Mouse (Mus musculus) intestine, embryonic 14.5 days (tissue): Measurements from ENCODE around the gene Gm39653. TPM values are rescaled to one million over a fixed set of nuclear protein-coding genes. Genes with fewer than 3 reads are reported as not detected.

Experiments
- ATAC-seq: fragments of 200-750 bp; cut with Nextera tagmentation; replicated peaks from 2 replicates; pipeline ENCODE4 v1.8.0; 2017; ENCODE audit warnings: low read depth, moderate number of reproducible peaks, moderate TSS enrichment, moderate library complexity; ENCODE audit not compliant: low FRiP score, low TSS enrichment
- DNase-seq: peaks from one replicate; pipeline ENCODE4 v3.0.0-alpha.2; 2018; ENCODE audit warnings: low spot score
- H3K27ac ChIP-seq: fragments of 300-500 bp; sonication (generic); 2 replicates; pipeline ENCODE4 v1.5.1; 2014; ENCODE audit warnings: low read depth, mild to moderate bottlenecking, control low read depth
- H3K27me3 ChIP-seq: fragments of 300-500 bp; sonication (generic); replicated peaks from 2 replicates; pipeline ENCODE4 v1.6.1; 2014; ENCODE audit warnings: low read length, control low read depth; ENCODE audit not compliant: control insufficient read depth, insufficient read depth
- H3K36me3 ChIP-seq: fragments of 300-500 bp; sonication (generic); 2 replicates; pipeline ENCODE4 v1.6.1; 2014; ENCODE audit warnings: low read length, control low read depth; ENCODE audit not compliant: control insufficient read depth, insufficient read depth
- H3K4me1 ChIP-seq: fragments of 300-500 bp; sonication (generic); replicated peaks from 2 replicates; pipeline ENCODE4 v1.6.1; 2014; ENCODE audit warnings: low read length, control low read depth, mixed read lengths; ENCODE audit not compliant: control insufficient read depth, insufficient read depth
- H3K4me2 ChIP-seq: fragments of 300-500 bp; sonication (generic); 2 replicates; pipeline ENCODE4 v1.6.1; 2014; ENCODE audit warnings: low read length
- H3K4me3 ChIP-seq: fragments of 300-500 bp; sonication (generic); 2 replicates; pipeline ENCODE4 v1.5.1; 2014; ENCODE audit warnings: low read depth, low read length, control low read depth, mixed read lengths
- H3K9ac ChIP-seq: fragments of 300-500 bp; sonication (generic); 2 replicates; pipeline ENCODE4 v1.6.1; 2014; ENCODE audit warnings: mild to moderate bottlenecking, low read length
- H3K9me3 ChIP-seq: fragments of 300-500 bp; sonication (generic); 2 replicates; pipeline ENCODE4 v1.6.1; 2016; ENCODE audit warnings: low read length, control low read depth; ENCODE audit not compliant: control insufficient read depth
- WGBS: fragments of 180-500 bp; shearing (Covaris S2); extraction: QIAGEN DNeasy Blood & Tissue Kit; methylation state at CpG from one replicate; pipeline ENCODE4 v1.1.7; 2014; 5-methylcytosine and 5-hydroxymethylcytosine counted together
- polyA plus RNA-seq: library from polyadenylated mRNA; unstranded; fragments of >200 nt; fragmentation: Nextera tagmentation; extraction: Ambion mirVana; gene quantifications from 2 replicates; pipeline ENCODE4 v1.2.1, GENCODE M21; 2014

Gm39653 gene
- polyA plus RNA-seq, result not detected in 2 replicates

DNA sequence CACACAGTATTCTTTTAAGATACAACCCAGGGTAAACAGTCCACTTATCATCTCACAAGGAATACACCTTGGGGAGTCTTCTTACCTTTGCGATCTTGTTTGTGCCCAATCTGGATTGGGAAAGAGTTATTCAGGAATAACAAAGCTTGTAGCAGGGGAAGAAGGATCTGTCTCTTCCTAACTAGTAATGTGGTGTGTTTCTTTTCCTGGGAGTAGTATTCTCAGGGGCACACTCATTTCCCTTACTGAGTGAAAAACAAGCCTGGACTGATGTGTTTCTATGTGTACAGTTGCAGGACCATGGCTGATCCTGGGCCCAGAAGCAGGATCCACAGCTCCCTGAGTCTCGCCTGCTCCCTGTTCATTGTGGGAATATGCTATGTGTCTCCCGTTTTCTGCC is at the start of gene Gm39653:
Gm39653 (plus strand) TSS at position 301 of the 400 bp plus-strand sequence.
- 0 out of 2 replicates have a peak, but pooled peaks cover 5% of the 10 kb centered on the region for H3K27me3 ChIP-seq
- no peak within 1 kb of the TSS for H3K4me2 ChIP-seq
- ATAC-seq (no peak), DNase-seq (no peak)
- WGBS, result 86% methylated on average over 3 of the region's 3 CpGs
- no peak within 1 kb of the TSS for H3K4me3 ChIP-seq
- H3K27ac ChIP-seq, result no peak within 1 kb of the TSS
- no peaks in the 10 kb centered on the region for H3K4me1 ChIP-seq
- H3K9ac ChIP-seq, result no peak within 1 kb of the TSS
- H3K9me3 ChIP-seq, result no peaks in the 10 kb centered on the region
- H3K36me3 ChIP-seq, result no peaks in the 10 kb centered on the region

DNA sequence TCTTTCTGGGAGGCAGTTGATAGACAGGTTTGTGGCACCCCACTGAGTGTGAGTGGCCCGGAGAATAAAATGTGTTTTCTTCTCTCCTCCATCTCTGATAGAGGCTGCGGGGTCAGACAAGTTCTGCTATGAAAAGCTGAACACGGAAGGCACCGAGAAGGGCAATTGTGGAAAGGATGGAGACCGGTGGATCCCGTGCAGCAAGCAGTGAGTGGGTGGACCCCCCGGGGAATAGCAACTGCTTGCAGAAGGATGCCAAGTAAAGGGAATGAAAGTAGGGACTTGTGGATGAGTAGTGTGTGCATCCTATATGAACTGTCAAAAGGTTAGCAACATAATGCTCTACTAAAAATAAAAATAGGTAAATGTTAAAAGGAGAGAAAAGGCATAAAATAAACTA is 49.3 kb upstream of the Gm39653 start:
- H3K27me3 ChIP-seq, result no peaks in the 10 kb centered on the region
- no peak overlapping the region for H3K4me3 ChIP-seq
- WGBS, result 50% methylated on average over 7 of the region's 7 CpGs
- no peaks in the 10 kb centered on the region for H3K36me3 ChIP-seq
- H3K4me1 ChIP-seq, result no peaks in the 10 kb centered on the region
- H3K9me3 ChIP-seq, result no peaks in the 10 kb centered on the region
- no peak for DNase-seq
- H3K4me2 ChIP-seq, result no peak overlapping the region
- H3K9ac ChIP-seq, result no peak overlapping the region
- ATAC-seq, result no peak
- H3K27ac ChIP-seq, result no peak overlapping the region

- Histone ChIP-seq H3K4me1 (no peaks in the 10 kb centered on the region), H3K36me3 (no peaks in the 10 kb centered on the region), H3K9ac (no peak overlapping the region), H3K27ac (no peak overlapping the region), H3K9me3 (no peaks in the 10 kb centered on the region), H3K4me3 (no peak overlapping the region), H3K27me3 (no peaks in the 10 kb centered on the region), H3K4me2 (no peak overlapping the region)
- ATAC-seq (no peak), DNase-seq (no peak)
- 45% methylated on average over 4 of the region's 4 CpGs for WGBS
Measured at GRCm38 (mm10) chr1:63567031-63567430, 48.7 kb upstream of the Gm39653 start.

- Histone ChIP-seq H3K27me3 (no peaks in the 10 kb centered on the region), H3K9me3 (no peaks in the 10 kb centered on the region), H3K27ac (no peak overlapping the region), H3K4me1 (no peaks in the 10 kb centered on the region), H3K36me3 (no peaks in the 10 kb centered on the region), H3K9ac (no peak overlapping the region), H3K4me3 (no peak overlapping the region), H3K4me2 (no peak overlapping the region)
- no peak for ATAC-seq
- 76% methylated on average over 7 of the region's 7 CpGs for WGBS
- DNase-seq, result no peak
Measured at GRCm38 (mm10) chr1:63572229-63572628, 43.5 kb upstream of the Gm39653 start.

- Histone ChIP-seq H3K9me3 (no peaks in the 10 kb centered on the region), H3K4me3 (no peak overlapping the region), H3K36me3 (no peaks in the 10 kb centered on the region), H3K4me1 (no peaks in the 10 kb centered on the region), H3K9ac (no peak overlapping the region), H3K27ac (no peak overlapping the region), H3K27me3 (no peaks in the 10 kb centered on the region), H3K4me2 (no peak overlapping the region)
- DNase-seq (no peak), ATAC-seq (no peak)
- 64% methylated on average over 6 of the region's 6 CpGs for WGBS
Measured at GRCm38 (mm10) chr1:63573432-63573831, 42.3 kb upstream of the Gm39653 start.

- Histone ChIP-seq H3K36me3 (no peaks in the 10 kb centered on the region), H3K27ac (no peak overlapping the region), H3K9ac (no peak overlapping the region), H3K4me2 (no peak overlapping the region), H3K9me3 (no peaks in the 10 kb centered on the region), H3K4me1 (no peaks in the 10 kb centered on the region), H3K4me3 (no peak overlapping the region), H3K27me3 (no peaks in the 10 kb centered on the region)
- DNase-seq, result no peak
- 63% methylated on average over 12 of the region's 12 CpGs for WGBS
- ATAC-seq, result no peak
Measured at GRCm38 (mm10) chr1:63573864-63574611, 41.7 kb upstream of the Gm39653 start.

GRCm38 (mm10) chr1:63576803-63577202 is 39.0 kb upstream of the Gm39653 start:
- ATAC-seq (no peak), DNase-seq (no peak)
- Histone ChIP-seq H3K4me2 (no peak overlapping the region), H3K9ac (no peak overlapping the region), H3K27me3 (no peaks in the 10 kb centered on the region), H3K4me1 (no peaks in the 10 kb centered on the region), H3K27ac (no peak overlapping the region), H3K9me3 (no peaks in the 10 kb centered on the region), H3K36me3 (no peaks in the 10 kb centered on the region), H3K4me3 (no peak overlapping the region)
- WGBS, result 67% methylated on average over 5 of the region's 5 CpGs

GRCm38 (mm10) chr1:63579153-63579552 is 36.6 kb upstream of the Gm39653 start:
- no peak for DNase-seq
- Histone ChIP-seq H3K9ac (no peak overlapping the region), H3K4me1 (no peaks in the 10 kb centered on the region), H3K27me3 (no peaks in the 10 kb centered on the region), H3K27ac (no peak overlapping the region), H3K4me2 (no peak overlapping the region), H3K9me3 (no peaks in the 10 kb centered on the region), H3K4me3 (no peak overlapping the region), H3K36me3 (no peaks in the 10 kb centered on the region)
- ATAC-seq, result no peak
- 74% methylated on average over 8 of the region's 8 CpGs for WGBS

- H3K4me1 ChIP-seq, result no peaks in the 10 kb centered on the region
- H3K4me2 ChIP-seq, result no peak overlapping the region
- no peak overlapping the region for H3K4me3 ChIP-seq
- no peaks in the 10 kb centered on the region for H3K27me3 ChIP-seq
- no peak overlapping the region for H3K9ac ChIP-seq
- H3K27ac ChIP-seq, result no peak overlapping the region
- WGBS, result 72% methylated on average over 7 of the region's 7 CpGs
- no peaks in the 10 kb centered on the region for H3K9me3 ChIP-seq
- H3K36me3 ChIP-seq, result no peaks in the 10 kb centered on the region
- DNase-seq (no peak), ATAC-seq (no peak)
Measured at GRCm38 (mm10) chr1:63586869-63587268, 28.9 kb upstream of the Gm39653 start.
